Mouse (Mus musculus) layer of hippocampus, adult 9-11 months (tissue): ENCODE data around the gene Acap2.

Source experiments
- DNase-seq: peaks from one replicate; pipeline ENCODE4 v3.0.0; 2022

Gene Acap2

GRCm38 (mm10) chr16:31167017-31167887 is 33.8 kb downstream of the Acap2 start:
- DNase-seq: no peak

DNA sequence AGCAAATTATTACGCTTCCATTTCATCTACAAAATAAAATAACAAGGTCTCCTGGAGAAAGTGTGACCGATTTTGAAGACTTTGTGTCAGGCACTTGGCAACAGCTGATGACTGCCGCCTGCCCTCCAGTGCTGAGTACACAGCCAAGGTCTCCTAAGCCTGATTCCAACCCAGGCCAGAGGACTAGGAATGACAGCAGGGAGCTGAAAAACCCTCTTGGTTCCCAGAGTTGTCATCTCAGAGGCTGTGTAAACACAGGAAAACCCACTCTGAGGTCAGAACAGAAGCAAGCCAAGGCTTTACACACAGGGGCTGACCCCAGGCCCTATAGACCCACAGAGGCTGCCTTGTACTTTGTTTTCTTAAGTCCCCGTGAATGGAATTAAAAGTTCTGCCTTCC is 35.1 kb downstream of the Acap2 start:
- DNase-seq: no peak

GRCm38 (mm10) chr16:31165467-31165866 is 35.6 kb downstream of the Acap2 start:
- no peak for DNase-seq

GRCm38 (mm10) chr16:31164125-31164524 is 36.9 kb downstream of the Acap2 start:
- DNase-seq: no peak

DNA sequence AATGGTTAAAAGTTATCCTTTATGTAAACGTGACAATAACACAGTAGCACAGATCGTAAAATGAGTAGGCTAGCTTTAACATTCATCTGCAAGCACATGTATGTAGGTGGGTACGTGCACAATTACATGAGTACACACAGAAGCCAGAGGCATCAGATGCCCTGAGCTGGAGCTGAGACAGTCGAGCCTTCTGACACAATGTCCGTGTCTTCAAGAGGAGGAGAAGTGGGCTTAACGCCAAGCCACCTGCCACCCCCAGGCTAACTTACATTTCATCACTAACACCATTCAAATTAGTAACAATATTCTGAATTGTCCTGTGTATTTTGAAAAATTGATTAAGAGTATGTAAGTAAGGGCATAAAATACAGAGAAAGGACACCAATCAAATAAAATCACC is 40.6 kb downstream of the Acap2 start:
- no peak for DNase-seq

DNA sequence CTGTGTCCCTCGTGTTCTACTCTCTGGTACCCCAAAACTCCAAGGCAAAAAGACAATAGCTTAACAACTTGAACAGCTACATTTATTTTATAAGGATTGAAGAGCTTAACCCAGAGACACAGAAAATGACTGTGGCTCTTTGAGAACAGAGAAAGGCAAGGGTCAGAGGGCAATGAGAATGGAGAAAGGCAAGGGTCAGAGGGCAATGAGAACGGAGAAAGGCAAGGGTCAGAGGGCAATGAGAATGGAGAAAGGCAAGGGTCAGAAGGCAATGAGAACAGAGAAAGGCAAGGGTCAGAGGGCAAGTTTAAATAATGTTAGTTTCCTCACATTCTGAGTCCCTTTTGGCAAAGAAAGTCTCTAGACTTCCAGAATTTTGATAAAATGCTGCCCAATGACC is 41.6 kb downstream of the Acap2 start:
- DNase-seq: no peak

GRCm38 (mm10) chr16:31149841-31150240 is 51.2 kb downstream of the Acap2 start:
- no peak for DNase-seq

GRCm38 (mm10) chr16:31148891-31149290 is 52.2 kb downstream of the Acap2 start:
- no peak for DNase-seq

GRCm38 (mm10) chr16:31147766-31148165 is 53.3 kb downstream of the Acap2 start:
- DNase-seq: no peak

GRCm38 (mm10) chr16:31141916-31142315 is 59.1 kb downstream of the Acap2 start:
- no peak for DNase-seq

DNA sequence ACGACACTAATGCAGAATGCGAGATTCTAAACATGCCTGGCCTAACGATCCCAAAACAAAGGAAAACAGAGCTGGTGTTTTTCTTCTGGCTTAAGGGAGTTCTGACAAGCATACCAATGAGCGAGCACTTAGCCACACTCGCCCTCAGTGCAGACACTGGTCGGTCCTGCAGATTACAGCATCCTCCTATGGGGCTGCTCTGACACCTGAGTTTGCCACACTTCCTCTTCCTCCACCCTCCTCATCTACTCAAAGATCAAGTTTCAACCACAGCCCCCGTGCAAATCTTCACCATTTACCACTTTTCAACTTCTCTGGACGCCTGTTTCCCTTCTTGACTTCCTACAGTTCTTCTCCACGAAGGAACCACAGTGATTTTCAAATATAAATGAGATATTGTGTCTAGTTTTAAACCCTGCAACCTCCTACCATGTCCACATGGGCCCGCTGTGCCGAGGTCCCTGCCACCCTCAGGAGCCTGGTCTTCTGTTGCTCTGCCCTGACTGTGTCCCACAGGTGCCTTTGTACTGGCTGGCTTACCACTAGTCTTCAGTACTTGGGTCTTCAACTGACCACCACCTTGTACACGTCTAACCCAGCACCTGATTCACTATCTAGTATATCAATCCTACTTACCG is 64.3 kb downstream of the Acap2 start:
- no peak for DNase-seq

- no peak for DNase-seq
Observed at GRCm38 (mm10) chr16:31135519-31135918, 65.5 kb downstream of the Acap2 start.

DNA sequence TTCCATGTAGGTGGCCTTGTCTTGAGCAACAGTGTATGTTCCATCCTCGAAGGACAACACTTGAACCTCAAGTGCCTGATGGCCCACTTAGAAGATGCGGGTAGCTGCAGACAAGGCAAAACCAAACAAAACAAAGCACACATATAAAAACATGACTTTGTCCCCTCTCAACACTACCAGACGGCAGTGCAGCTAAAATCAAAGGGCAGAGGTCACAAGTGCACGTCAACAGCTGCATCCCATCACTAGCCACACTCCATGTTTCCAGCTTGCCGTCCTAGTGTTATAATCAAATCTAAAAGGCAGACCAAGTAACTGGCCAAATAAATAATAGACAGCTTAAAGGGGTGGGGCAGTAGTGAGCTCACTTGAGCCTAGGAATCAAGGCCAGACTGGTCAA is 69.5 kb downstream of the Acap2 start:
- no peak for DNase-seq

GRCm38 (mm10) chr16:31128116-31128515 is 72.9 kb downstream of the Acap2 start:
- DNase-seq: no peak

DNA sequence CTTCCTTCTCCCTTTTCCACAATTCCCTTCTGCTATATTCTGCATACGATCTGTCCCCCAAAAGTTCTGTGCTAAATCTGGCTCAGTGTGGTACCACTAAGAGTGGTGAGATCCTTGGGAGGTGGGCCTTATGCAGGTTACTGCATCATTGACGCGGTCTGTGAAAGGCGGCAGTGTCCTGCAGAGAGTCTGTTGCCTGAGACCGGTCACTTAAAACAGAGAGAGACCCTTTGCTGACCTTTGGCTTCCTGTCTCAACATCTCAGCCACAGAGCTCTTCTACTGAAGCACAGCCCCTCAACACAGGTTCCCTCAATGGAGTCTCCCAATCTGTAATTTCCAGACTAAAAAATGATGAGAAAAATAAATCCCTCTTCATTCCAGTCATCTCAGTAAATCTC is 76.1 kb downstream of the Acap2 start:
- DNase-seq: no peak

GRCm38 (mm10) chr16:31121612-31122011 is 79.4 kb downstream of the Acap2 start:
- DNase-seq: no peak

- no peak for DNase-seq
Observed at GRCm38 (mm10) chr16:31113596-31113995, 87.4 kb downstream of the Acap2 start.

DNA sequence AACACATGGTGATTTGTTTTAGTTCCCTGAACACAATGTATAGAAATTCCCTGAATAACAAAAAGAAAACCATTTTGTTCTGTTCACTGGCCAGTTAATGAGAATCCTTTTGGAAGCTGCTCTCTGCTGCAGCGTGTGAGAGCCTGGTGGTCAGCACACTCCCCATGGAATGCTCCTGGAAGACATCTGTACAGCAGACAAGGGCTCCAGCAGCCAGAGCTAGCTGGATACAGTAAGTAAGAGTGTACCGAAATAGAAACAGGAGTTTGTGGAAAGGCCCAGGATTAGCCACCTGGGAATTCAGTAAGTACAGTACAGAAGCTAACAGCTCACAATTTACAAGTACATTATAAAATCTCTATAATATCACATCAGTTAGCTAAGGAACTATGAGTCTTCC is 99.7 kb downstream of the Acap2 start:
- DNase-seq: no peak

GRCm38 (mm10) chr16:31099906-31100305 is 101.1 kb downstream of the Acap2 start:
- no peak for DNase-seq

- peak; percentile 54 for DNase-seq
Observed at GRCm38 (mm10) chr16:31094036-31094435, 107.0 kb downstream of the Acap2 start.

DNA sequence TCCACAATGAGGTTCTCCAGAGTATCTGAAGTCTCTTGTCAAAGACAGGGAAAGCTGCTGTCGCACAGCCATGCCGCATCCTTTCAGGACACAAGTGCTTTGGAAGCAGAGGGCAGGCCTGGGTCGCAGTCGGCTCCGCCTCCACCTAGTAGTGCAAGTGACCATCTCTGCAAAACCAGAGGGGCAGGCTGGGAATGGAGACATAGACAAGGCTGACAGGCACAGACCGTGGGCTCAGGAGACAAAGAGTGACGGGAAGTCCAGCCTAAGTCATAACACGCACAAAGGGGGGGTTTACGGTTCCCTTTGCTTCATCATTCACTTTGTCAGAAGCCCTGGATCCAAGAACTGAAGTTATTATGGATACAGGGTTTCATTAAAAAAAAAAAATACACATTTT is 107.9 kb downstream of the Acap2 start:
- no peak for DNase-seq

DNA sequence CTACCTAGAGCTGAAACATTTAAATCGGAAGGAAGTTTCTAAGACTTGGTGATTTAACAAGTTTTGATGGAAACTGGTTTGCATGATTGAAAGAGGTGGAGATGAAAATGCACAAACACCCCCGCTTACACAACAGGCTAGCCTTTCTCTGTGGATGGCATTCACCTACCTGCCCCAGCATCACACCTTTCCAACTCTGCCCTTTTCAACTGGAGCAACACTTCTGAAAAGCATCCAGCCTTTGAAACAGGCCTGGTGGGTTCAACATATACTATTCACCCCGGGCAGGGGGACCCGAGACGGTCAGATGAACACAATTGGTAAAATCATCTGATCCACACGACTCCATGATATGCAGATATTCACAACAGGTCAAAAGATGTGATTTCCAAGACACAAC is 119.2 kb downstream of the Acap2 start:
- no peak for DNase-seq

DNA sequence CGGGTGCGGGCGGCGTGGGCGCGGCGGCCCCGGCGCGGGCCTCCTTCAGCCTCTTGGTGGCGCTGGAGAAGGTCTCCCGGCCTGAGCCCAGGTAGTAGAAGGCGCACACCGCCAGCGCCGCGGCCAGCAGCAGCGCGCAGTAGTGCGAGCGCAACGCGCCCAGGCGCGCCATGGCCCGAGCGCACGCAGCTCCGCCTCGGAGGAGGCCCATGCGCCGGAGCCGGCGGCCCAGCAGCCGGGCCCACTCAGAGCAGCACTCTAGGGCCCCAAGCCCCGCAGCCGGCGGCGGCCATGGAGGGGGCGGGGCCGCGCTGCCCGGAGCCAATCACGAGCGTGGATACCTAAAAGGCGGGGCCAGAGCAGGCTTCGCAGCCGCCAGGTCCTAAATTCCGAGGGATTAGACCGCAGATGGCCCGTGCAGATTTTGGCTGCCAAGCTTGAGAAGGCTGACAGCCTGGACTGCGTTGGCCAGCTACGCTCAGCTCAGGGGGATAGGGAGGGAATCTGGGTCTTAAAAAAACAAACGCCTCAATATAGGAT is 119.8 kb downstream of the Acap2 start, which contains the start of gene Xxylt1:
Xxylt1 (minus strand) TSS at position 308 of the 540 bp plus-strand sequence.
- DNase-seq: peak; percentile 96

DNA sequence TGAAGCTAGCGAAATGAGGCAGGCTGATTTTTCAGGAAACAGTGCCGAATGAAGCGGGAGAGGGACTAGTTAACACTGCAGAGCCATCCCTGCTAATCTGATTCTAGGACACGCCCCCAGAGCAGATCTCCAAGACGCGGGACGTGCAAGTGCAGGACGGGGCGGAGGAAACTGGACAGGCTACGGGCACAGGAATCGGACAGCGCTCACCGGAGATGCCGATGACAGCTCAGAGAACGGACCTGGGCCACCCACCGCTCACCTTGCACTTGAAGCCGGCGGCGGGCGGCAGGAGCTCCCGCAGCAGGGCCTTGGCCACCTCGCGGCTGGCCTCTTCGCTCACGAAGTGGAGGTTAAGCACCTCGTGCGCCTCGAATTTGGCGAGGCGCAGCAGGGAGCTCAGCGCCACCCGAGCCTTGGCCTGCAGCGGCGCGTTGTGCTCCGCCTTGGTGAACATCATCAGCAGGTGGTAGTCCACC is 120.4 kb downstream of the Acap2 start:
- DNase-seq: peak; percentile 63
